Mouse (Mus musculus) megakaryocyte, embryonic 14.5 days (primary cell): ENCODE results near the gene Arsb.

Source experiments
- FLI1 ChIP-seq: IDR thresholded peaks from 2 replicates; pipeline ENCODE4 v1.6.1; 2012; ENCODE audit warnings: low read length, inconsistent platforms, mixed read lengths
- GATA1 ChIP-seq: IDR thresholded peaks from 3 replicates; pipeline ENCODE4 v1.6.1; 2012; ENCODE audit warnings: mixed read lengths, low read length, inconsistent platforms, borderline replicate concordance

- no peak for TF ChIP-seq GATA1
- TF ChIP-seq FLI1 = no peak
These were observed 8.6 kb upstream of the Arsb start for GRCm38 (mm10) chr13:93762879-93763278.
